Comparison of ENCODE assay signal across 32 mouse cellular contexts in genomic region chr12:75077175-75077574, GRCm38 (mm10).
DNase-seq lines count a peak whose midpoint lies in the region; ATAC-seq and TF ChIP-seq lines count a peak whose summit lies in the region.
"Had no signal": no experiment of that assay in that cellular context is flagged by ENCODE, and none has a peak within 500 bp of the region (broad histone marks: within the 10 kb centered on the region; RNA-seq: fewer than 3 reads in every experiment).

No protein-coding gene starts in this region.

- H3K27ac ChIP-seq in kidney, embryonic 15.5 days, result no peak overlapping the region
- H3K27ac ChIP-seq in kidney, embryonic 14.5 days (ENCODE audit: low read depth, low read length), result no peak overlapping the region
- peak overlapping the region; percentile 29; the same call in 1 of the 2 replicates for H3K27ac ChIP-seq in left cerebral cortex, adult 2 months
- no peak overlapping the region for H3K27ac ChIP-seq in hindbrain, embryonic 10.5 days
- H3K27ac ChIP-seq: heart, embryonic 10.5 days; heart, embryonic 15.5 days; hindbrain, embryonic 12.5 days; hindbrain, postnatal 0 days; intestine, embryonic 15.5 days; layer of hippocampus, adult 2 months; limb, embryonic 10.5 days; limb, embryonic 15.5 days; liver, embryonic 13.5 days; midbrain, embryonic 12.5 days; neural tube, embryonic 13.5 days had no signal

- peak; percentile 82 for ATAC-seq in kidney, embryonic 15.5 days (replicated peaks; ENCODE audit: low FRiP score)
- no peak; the same call in 1 of the 2 replicates for ATAC-seq in kidney, embryonic 14.5 days (ENCODE audit: low FRiP score, low TSS enrichment)
- ATAC-seq: CD4-positive, CD25-positive, alpha-beta regulatory T cell, adult 4 months; forebrain, embryonic 16.5 days; hindbrain, postnatal 0 days; intestine, embryonic 15.5 days; lung, postnatal 0 days had no signal

- no peak overlapping the region for H3K4me3 ChIP-seq in kidney, embryonic 15.5 days (replicated peaks)
- no peak overlapping the region for H3K4me3 ChIP-seq in kidney, embryonic 14.5 days (ENCODE audit: low read length)
- no peak overlapping the region for H3K4me3 ChIP-seq in left cerebral cortex, adult 2 months
- no peak overlapping the region for H3K4me3 ChIP-seq in hindbrain, embryonic 10.5 days
- H3K4me3 ChIP-seq: erythroblast, embryonic 14.5 days; heart, embryonic 10.5 days; heart, embryonic 15.5 days; hindbrain, embryonic 12.5 days; intestine, embryonic 15.5 days; layer of hippocampus, adult 2 months; limb, embryonic 10.5 days; limb, embryonic 15.5 days; liver, embryonic 13.5 days; megakaryocyte, embryonic 14.5 days; midbrain, embryonic 12.5 days; neural tube, embryonic 13.5 days had no signal

- DNase-seq in left cerebral cortex, adult 18-20 months (ENCODE audit: low spot score in 2 of 2), result peak; percentile 12 to 33
- no peak for DNase-seq in left cerebral cortex, postnatal 10 days (ENCODE audit: extremely low spot score in 1 of 2, low spot score in 2 of 2)
- DNase-seq in left cerebral cortex, adult 2 months (ENCODE audit: extremely low spot score in 1 of 2, low spot score in 2 of 2), result no peak
- peak; percentile 78 for DNase-seq in telencephalon, adult 2 months (ENCODE audit: low read depth, low spot score)
- DNase-seq in hindbrain, embryonic 10.5 days (ENCODE audit: low spot score), result no peak
- DNase-seq: adrenal gland, postnatal 14 days; cerebellum, adult 11-12 months; cerebellum, postnatal 10 days; gastrocnemius, postnatal 25 days; heart, adult 11 months; kidney, postnatal 10 days; liver, embryonic 13.5 days; lung, adult 18-20 months; lung, postnatal 4 days; thymus, postnatal 4 days had no signal

- no peaks in the 10 kb centered on the region for H3K27me3 ChIP-seq in kidney, embryonic 15.5 days
- no peaks in the 10 kb centered on the region for H3K27me3 ChIP-seq in kidney, embryonic 14.5 days (ENCODE audit: control insufficient read depth, insufficient read depth, low read length)
- H3K27me3 ChIP-seq in hindbrain, embryonic 10.5 days (ENCODE audit: insufficient read depth, poor library complexity, severe bottlenecking), result no peaks in the 10 kb centered on the region
- H3K27me3 ChIP-seq: heart, embryonic 15.5 days; hindbrain, embryonic 12.5 days; intestine, embryonic 15.5 days; limb, embryonic 15.5 days; liver, embryonic 13.5 days; megakaryocyte, embryonic 14.5 days; midbrain, embryonic 12.5 days; neural tube, embryonic 13.5 days had no signal

- H3K9me3 ChIP-seq in kidney, embryonic 15.5 days (replicated peaks), result no peaks in the 10 kb centered on the region
- H3K9me3 ChIP-seq in kidney, embryonic 14.5 days (ENCODE audit: control insufficient read depth, low read length), result no peaks in the 10 kb centered on the region
- H3K9me3 ChIP-seq in hindbrain, embryonic 10.5 days, result no peaks in the 10 kb centered on the region
- H3K9me3 ChIP-seq: heart, embryonic 10.5 days; heart, embryonic 15.5 days; hindbrain, embryonic 12.5 days; intestine, embryonic 15.5 days; limb, embryonic 10.5 days; limb, embryonic 15.5 days; liver, embryonic 13.5 days; midbrain, embryonic 12.5 days; neural tube, embryonic 13.5 days had no signal

- no peak overlapping the region for H3K9ac ChIP-seq in kidney, embryonic 15.5 days
- H3K9ac ChIP-seq in kidney, embryonic 14.5 days (ENCODE audit: low read depth, low read length), result no peak overlapping the region
- H3K9ac ChIP-seq: heart, embryonic 15.5 days; hindbrain, embryonic 12.5 days; intestine, embryonic 15.5 days; limb, embryonic 15.5 days; liver, embryonic 13.5 days; midbrain, embryonic 12.5 days; neural tube, embryonic 13.5 days had no signal

- no peak overlapping the region for H3K4me2 ChIP-seq in kidney, embryonic 15.5 days
- H3K4me2 ChIP-seq in kidney, embryonic 14.5 days (replicated peaks; ENCODE audit: low read depth, low read length), result no peak overlapping the region
- H3K4me2 ChIP-seq: heart, embryonic 15.5 days; hindbrain, embryonic 12.5 days; intestine, embryonic 15.5 days; limb, embryonic 15.5 days; liver, embryonic 13.5 days; midbrain, embryonic 12.5 days; neural tube, embryonic 13.5 days had no signal

- intact Hi-C loops in left cerebral cortex, postnatal 10 days (cut with DNase I), result no loop called here
- intact Hi-C loops in left cerebral cortex, adult 2 months (cut with DNase I), result loop anchor here (5.0 to 10.0 kb wide), 2 partner anchors 100 to 622 kb away; partner anchors contain the start of gene Kcnh5

- H3K36me3 ChIP-seq in kidney, embryonic 15.5 days, result no peaks in the 10 kb centered on the region
- H3K36me3 ChIP-seq in kidney, embryonic 14.5 days (ENCODE audit: control insufficient read depth, insufficient read depth, low read length), result no peaks in the 10 kb centered on the region
- no peaks in the 10 kb centered on the region for H3K36me3 ChIP-seq in hindbrain, embryonic 10.5 days
- H3K36me3 ChIP-seq: heart, embryonic 10.5 days; heart, embryonic 15.5 days; hindbrain, embryonic 12.5 days; intestine, embryonic 15.5 days; limb, embryonic 10.5 days; limb, embryonic 15.5 days; liver, embryonic 13.5 days; midbrain, embryonic 12.5 days; neural tube, embryonic 13.5 days had no signal

- no peaks in the 10 kb centered on the region for H3K4me1 ChIP-seq in kidney, embryonic 15.5 days
- H3K4me1 ChIP-seq in kidney, embryonic 14.5 days (ENCODE audit: control insufficient read depth, insufficient read depth, low read length), result 0 out of 2 replicates have a peak, but pooled peaks cover 3% of the 10 kb centered on the region
- no peaks in the 10 kb centered on the region for H3K4me1 ChIP-seq in hindbrain, embryonic 10.5 days (replicated peaks)
- H3K4me1 ChIP-seq: heart, embryonic 10.5 days; heart, embryonic 15.5 days; hindbrain, embryonic 12.5 days; intestine, embryonic 15.5 days; limb, embryonic 10.5 days; limb, embryonic 15.5 days; liver, embryonic 13.5 days; megakaryocyte, embryonic 14.5 days; midbrain, embryonic 12.5 days; neural tube, embryonic 13.5 days had no signal

- TF ChIP-seq CTCF in left cerebral cortex, adult 2 months (IDR thresholded peaks at IDR 0.05), result no peak

- 36% methylated on average over 5 of the region's 5 CpGs for WGBS in kidney, embryonic 15.5 days
- 28% methylated on average over 5 of the region's 5 CpGs for WGBS in kidney, embryonic 14.5 days
- WGBS in hindbrain, embryonic 10.5 days, result 75% methylated on average over 5 of the region's 5 CpGs

Comparison
In these comparisons a context has a peak if more than half of its experiments do, and no peak if none do; other contexts are left out.
1. DNase-seq: peak in left cerebral cortex, adult 18-20 months (2 of 2) and telencephalon, adult 2 months (single experiment); none in left cerebral cortex, postnatal 10 days (0 of 2), left cerebral cortex, adult 2 months (0 of 2) and hindbrain, embryonic 10.5 days (single experiment).